Mouse (Mus musculus) cerebellum, postnatal 10 days (tissue): ENCODE measurements around the gene Grik4.

ENCODE experiments used
- DNase-seq, 2 experiments: peaks; one replicate each; pipeline ENCODE4 v3.0.0; 2021; ENCODE audit warnings: mixed read lengths in 2 of 2

The Grik4 gene

DNA sequence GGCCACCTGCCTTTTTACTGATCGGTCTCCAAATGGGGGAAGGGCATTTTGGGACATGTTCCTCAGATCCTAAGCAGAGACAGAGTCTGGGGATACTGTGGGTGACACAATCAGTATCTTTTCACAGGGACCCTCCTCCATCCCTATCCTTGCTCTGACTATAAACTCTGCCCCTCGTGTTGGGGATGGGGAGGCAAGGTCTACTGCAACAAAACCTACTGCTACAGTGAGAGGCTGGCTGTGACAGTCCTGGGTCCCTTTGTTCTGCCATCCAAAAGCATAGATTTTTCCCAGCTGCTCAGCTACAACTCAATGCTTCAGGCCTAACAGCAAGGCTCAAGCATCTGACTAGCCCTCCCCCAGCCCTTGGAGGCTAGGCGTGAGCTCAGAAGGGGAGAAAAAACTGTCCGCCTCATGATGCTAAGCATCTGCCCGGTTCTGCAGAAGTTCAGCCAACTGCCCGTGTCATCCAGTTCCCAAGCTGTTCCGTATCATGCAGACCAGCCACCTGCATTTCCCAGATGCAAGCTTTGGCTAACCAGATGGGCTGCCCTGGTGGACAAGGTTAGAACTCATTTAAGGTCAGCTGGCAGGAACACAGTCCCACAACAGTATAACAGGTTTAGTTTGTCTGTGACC, 207.5 kb downstream of the Grik4 start:
- DNase-seq = peak; percentile 46 to 62

DNA sequence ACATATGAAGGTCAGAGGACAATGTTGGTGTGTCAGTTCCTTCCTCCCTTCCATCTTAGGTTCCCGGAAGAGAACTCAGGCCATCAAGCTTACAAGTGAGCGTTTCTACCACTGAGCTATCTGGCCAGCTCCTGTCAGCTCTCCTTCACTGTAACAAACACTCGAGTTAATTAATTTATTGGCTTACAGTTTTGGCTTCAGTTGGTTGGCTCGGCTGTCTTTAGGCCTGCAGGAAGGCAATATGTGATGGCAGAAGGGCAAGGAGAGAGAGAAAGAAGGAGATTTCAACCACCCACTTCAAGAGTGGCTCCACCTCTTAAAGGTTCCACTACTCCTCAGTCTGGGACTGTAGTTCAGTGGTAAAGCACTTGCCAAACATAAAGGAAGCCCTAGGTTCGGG, 209.2 kb downstream of the Grik4 start:
- peak; percentile 72 to 76 for DNase-seq

DNA sequence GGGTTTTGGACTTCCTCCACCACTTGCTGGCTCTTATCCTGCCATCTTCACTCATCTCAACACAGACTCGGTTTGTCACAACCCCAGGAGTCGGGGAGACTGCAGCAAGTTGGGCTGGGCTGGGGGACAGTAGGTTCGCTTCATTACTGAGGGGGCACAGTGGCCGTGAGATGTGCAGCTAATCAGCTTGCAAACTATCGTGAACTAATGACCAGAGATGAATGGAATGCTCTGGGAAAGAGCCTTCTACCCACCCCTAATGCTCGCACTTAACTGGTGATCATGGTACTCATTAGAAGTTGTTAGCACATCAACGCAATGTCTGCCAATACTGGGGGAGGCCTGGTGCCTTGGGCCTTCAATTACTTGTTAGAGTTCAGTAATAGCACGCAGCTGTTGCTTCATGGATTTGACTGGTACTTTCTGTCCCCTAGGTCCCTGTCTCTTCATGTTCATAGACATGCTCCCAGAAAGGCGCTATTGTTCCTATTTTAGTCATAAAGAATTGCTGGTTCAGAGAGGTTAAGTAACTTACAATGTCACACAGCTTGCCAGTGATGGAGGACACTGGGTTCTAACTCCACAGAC, 211.5 kb downstream of the Grik4 start:
- peak in 1 of 2 experiments; percentile 30 for DNase-seq

DNA sequence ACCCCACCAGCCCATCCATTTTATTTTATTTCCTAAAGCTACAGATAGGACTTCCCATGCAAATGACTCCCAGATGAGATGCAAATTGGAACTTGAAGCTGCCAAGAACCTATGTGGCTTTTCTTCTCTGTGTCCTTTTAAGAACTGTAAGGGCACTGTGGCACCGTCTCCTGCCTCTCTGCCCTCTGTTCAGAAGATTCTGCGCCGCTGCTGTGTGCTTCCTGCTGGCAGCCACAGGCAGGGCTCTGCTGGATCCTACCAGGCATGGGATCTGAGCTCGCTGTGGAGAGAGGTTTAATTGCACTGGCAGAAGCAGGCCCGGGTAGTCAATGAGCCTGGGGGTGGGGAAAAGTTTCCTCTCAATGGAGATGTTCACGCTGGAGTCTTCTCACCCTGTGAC, 215.8 kb downstream of the Grik4 start:
- no peak for DNase-seq

DNA sequence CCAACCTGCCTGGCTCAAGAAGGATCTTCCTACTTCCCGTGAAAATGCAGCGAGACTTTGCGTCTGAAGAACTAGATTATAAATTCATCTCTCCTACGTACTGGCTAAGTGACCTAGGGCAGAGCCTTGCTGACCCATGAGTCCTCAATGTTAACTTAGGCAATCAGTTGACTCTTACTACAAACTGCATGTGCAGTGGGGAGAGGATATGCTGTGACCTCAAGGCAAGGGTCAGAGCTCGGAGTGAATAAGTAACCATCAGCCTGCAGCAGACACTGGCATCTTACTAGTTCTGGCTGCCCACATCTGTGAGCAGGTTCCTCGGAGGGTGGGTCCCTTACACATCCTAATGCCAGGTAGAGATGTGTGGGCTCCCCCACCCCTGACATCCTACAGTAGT, 216.6 kb downstream of the Grik4 start:
- no peak for DNase-seq

DNA sequence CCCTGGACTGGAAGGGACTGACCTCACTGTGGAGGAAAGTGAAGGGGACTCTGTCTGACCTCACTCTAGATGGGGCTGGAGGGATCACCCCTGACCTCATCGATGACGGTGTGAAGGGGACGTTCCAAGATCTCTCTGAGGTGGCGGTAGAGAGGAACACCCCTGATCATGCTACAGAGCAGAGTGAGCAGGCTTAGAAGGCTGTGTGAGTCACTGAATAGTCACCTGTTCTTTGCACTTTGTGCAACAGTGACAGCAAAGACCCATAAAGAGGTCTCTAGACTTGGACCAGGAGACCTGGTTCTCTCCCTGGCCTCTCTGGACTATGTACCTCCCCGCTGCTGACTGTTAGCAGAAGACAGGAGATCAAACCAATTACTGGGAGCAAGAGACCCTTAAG, 217.1 kb downstream of the Grik4 start:
- DNase-seq = no peak

DNA sequence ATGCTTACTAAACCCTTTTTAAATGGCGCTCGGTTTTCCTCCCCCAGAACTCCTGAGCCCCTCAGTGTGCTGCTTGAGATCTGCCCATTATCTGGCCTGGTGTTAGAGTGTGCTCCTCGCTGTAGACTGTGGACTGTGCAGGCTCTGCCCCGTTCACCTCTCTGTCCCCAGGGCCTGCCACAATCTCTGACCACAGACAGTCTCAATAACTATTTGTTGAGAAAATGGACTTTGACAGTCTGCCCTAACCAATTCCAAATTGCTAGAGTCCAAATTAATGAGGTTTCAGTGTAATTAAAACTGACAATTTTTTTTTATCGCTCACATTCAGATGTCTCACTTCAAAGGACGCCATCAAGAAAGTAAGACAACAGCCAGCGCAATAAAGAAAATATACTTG, 220.2 kb downstream of the Grik4 start:
- DNase-seq = no peak

DNA sequence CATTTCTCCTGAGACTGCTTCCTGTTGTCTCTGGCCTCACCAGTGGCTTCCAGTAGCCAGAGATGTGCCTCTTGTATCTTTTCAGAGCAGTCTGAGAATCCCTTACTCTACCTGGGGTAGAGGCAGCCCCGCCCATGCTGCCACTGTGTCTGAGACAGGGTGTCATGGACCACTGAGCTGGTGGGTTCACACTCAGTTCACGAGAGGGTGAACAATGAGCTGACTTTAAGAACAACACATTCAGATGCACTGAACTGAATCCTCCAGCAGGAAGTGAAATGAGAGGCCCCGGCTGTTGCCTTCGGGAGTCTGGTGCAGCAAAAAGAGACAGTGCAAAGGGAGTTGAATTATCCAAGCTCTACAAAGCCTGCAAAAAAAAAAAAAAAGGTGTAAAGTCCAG, 221.8 kb downstream of the Grik4 start:
- no peak for DNase-seq

DNA sequence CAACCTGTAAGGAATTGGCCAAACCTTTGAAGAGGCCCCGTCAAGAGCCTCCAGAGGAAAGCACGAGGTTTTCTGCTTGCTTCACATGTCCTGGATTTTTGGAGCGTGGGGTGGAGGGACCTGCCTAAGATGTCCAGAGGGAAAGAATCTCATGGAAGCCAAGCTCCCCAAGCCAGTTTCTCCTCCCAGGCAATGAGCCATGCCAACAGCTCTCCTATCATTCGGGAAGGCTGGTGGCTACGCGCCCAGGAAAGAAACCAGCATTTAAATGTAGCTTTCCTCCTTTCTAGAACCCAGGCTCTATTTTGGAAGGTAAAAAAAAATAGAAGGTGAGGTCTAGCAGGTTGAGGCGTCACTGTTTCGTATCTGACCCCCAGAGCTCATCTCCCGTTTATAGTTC, 222.6 kb downstream of the Grik4 start:
- peak; percentile 51 to 57 for DNase-seq

DNA sequence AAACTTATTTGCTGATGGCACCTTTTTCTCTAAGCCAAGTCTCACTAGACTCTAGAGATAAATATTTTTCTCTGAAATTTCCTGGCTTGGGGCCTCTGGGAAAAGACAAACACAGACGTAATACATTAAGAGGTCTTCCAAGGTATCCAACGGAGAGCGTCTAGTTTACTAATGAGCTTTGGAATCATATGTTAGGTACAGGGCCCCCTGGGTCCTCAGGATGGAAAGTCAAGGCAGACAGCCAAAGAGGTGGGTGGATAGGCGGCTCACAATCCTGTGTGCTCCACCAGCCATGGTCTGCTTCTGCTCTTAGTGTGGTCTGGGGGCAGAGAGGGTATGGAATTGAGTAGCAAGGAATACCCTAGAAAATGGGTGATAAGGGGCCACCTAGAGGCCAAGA, 223.1 kb downstream of the Grik4 start:
- peak; percentile 53 to 54 for DNase-seq

DNA sequence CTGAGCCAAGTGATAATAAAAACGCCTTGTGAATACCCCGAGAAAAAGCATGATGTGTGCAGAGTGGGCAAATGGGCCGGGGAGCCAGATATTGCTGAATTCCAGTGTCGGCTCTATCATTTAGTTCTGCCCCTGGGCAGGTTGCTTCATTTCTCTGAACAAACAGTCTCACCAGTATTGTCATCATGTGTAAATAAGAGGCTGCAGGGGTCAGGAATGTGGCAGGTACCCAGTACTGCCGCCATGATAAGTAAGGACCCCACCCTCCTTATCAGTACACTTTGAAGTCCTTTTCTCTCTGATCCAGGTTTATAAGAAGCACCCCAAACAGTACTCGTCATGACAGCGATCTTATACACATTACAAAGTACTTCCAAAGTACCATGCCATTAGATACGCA, 230.4 kb downstream of the Grik4 start:
- DNase-seq = no peak

DNA sequence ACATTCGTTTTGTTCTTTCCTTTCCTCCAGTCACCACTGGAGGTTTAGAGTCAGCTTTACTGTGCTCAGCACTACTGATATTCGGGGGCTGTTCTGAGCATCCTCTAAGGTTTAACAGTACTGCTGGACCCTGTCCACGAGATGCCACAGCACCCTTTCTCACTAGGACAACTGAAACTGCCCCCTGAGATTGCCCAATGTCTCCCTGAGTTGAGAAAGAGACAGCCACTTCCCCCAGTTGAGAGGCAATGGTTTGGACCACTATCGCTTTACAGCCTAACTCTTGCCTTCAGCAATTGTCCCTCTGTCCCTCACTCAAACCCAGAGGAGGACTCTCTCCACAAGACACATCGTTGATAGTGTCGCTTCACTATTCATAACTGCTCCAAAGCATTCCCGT, 238.4 kb downstream of the Grik4 start:
- DNase-seq = no peak

DNA sequence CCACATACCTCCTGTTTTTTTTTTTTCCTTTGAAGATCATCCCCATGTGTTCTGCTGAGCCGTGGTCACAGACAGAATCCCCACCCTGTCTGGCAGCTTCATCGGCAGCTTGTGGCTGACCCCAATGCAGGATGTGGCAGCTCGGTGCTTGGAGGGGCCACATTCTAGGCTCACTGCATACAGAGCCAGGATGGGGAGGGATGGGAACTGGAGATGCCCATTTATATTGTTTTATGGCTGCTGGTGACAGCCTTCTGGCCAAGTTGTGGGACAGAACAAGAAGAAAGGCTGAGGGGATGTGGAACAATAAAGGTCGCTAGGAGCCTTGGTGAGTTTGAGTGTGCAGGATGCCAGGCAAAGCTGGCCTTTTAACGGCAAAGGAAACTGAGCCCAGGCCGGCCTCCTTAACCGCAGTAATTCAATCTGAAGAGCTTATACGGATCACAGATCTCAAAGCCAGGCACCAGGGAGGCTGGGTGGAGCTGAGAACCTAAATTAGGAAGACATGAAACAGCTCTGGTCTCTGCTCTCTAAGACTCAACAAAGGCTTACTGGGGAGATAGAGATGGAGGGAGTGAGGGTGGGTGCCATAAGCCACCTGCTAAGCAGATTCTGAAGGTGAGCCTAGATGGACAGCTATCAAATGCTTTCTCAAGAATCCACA, 241.0 kb downstream of the Grik4 start:
- DNase-seq = no peak

DNA sequence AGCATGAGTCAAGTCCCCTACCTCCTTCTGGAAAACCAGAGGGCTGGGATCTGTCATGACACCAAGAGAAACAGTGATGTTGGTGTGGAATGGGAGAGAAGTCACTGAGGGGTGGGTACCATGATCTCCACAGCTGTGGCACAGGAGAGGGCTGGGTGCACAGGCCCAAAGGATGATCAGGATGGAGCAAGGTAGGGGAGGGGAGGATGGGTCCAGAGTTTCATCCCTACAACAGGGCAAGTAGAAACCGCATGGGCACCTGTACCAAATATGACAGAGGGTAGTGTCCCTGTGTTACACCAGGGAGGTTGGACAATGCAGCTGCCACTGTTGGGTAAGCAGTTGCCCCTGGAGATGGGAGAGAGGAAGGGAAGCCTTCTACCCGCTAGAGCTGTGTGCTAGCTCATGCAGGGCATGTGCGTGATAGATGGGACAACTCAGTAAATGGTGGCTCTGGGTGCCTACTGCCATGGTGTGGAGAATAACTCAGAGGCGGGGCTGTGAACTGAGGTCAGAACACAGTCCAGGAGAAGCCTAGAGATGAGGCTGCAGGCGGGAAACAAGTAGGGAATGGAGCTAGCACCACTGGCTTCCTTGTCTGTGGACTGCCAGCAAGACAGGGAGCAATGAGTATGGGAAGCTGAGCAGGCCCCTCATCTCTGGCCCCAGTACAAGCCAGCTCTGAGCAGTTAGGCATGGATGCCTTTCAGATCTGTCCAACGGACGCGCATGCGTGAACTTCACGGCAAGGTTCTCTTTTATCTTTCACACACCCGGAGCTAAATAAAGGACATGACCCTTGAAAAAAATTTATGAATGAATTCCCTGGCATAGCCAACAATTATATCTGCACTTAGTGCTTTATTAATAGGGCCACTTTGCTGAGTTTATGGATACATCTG, 241.8 kb downstream of the Grik4 start:
- DNase-seq = peak; percentile 29 to 38

DNA sequence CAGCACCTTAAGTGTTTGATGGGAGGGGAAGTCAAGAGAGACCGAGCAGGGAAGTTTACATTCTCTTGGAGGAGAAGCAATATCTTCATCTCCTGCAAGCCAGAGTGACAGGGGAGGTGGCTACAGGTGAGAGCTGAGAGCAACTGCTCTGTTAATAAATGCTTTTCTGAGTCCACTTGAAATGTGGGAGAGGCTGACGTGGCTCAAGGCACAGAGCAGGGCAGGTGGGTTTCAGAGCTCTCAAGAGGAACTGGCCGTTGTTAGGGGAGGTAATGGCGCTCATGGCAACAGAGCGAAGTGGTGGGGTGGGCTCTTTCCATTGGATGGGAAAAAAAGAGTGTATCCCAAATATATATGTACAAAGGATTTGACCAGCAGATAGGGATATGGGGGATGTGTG, 242.6 kb downstream of the Grik4 start:
- no peak for DNase-seq

DNA sequence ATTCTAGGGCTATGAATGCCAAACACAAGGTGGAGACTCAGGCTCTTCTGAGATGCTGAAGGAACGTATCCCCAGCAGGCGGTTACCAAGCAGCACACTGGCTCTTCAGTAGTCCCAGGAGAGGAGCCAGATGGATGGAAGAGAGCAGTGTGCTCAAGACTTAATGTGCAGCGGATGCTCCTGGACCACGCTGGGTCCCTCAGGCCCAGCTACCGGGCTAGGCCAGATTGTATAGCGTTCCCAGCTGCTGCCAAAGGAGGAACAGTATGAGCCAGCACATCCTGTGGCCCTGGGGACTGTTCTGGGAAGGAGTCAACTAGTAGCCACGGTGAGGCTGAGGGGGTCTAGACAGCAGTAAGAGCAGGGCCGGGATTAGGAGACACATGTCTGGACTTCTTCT, 251.3 kb downstream of the Grik4 start:
- DNase-seq = peak; percentile 29 to 55

DNA sequence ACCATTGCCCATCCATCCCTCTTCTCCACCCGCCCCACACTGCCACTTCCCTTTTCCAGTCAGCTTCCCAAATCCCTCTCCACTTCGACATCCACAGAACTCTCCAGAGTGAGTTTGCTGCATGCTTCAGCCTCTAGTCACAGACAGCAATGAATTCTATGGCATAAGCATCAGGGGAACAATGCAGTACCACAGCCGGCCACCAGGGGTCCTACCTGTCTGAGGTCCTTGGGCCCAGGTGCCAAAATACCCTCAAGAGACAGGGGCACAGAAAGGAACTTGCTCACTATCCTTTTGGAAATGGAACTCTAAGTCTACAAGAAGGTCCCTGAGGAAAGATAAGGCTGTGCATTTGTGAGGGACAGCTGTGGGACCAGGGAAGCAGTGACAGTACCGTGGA, 256.1 kb downstream of the Grik4 start:
- peak; percentile 85 to 90 for DNase-seq

DNA sequence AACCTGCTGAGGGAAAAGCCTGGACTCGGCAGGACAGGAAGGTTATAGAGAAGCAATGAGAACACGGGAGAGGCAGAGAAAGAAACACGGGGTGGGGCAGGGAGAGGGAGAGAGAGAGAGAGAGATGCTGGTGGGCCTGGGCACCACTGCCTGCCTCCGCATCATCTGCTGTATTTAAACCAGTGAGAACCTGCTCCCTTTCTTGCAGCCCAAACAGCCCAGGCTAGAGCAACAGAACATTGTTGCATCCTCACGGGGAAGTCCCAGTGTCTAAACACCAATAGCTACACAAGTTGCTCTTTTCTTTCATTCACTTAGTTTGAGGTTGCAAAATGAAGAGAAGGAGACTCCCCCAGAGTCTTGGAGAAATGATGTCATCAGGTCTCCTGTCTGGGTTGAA, 258.2 kb downstream of the Grik4 start:
- DNase-seq = no peak

DNA sequence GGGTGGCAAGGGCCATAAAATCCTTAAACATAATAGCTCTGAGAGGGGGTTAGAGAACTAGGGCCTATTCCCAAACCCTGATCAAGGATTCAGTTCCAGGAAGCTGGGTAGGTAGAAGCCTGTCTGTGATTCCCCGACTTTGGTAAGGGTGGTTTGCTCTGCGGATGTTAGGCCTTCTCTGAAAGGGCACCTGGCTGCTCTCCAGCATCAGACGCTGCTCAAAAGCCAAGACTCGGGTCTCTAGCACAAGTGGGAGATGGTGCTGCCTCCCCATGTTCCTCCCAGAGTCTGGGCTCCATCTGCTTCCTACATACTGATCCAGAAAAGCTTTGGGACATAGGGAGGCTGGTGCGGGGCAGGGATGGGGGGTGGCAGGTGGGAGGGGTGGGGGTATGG, 270.3 kb downstream of the Grik4 start:
- peak; percentile 47 to 51 for DNase-seq

DNA sequence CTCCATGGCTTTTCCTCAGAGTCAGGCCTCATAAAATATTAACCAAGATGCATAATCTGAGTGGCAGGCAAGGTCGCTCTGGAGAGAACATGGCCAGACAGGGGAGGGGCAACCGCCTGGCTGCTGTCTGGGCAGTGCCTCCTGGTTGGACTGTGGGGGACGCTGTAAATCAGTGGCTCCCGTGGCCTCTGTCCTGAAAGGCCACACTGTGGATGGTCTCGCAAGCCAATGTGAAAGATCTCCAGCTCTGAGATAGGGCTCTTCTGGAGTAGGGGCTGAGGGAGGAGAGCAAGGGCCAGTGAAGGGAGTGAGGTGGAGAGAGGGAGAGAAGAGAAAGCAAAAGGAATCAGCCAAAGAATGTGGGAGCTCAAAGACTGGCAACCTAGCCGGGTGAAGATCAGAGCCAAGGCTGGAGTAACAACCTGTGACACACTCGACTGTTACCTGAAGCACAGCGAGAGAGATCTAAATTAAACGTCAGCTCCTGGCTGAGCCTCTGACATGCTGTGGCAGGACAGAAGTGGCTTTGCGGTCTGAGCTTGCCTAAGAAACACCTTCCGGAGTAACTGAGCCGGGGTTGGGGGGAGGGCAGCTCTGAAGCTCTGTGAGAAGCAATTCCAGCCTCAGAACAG, 270.8 kb downstream of the Grik4 start:
- DNase-seq = peak in 1 of 2 experiments; percentile 24

DNA sequence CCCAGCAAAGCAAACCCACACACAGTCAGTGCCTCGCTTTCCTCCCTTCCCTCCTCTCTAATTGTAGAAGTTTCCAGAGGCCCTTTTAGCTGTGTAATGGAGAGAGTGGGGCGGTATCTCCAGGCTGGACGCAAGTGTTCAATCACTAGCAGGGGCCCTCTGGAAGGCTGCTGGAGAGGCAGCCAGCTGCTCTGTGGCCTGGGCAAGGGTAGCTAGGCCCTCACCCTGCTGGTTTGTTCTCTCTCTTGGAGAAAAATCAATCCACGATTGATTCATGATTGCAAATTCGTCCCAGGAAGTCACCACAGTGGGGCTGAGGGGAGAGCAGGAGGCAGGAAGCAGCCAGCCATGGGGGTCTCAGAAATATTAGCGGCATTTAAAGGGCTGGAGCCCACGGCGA, 271.3 kb downstream of the Grik4 start:
- DNase-seq = no peak

DNA sequence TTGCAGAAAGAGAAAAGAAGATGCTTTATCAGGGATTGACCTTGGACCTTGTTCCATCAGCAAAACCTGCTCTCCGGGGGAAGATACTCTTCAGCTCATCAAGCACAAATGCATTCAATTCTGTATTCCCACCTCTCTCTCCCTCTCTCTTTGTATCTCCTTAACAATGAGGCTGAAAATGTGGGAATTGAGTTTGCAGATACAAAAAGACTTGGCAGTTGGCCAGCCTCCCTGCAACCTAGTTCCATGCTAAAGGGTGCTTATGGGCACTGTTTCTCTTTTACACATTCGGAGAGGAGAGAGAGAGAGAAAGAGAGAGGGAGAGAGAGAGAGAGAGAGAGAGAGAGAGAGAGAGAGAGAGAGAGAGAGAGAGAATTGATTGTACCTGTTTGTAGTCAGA, 273.7 kb downstream of the Grik4 start:
- DNase-seq = peak; percentile 34 to 50

DNA sequence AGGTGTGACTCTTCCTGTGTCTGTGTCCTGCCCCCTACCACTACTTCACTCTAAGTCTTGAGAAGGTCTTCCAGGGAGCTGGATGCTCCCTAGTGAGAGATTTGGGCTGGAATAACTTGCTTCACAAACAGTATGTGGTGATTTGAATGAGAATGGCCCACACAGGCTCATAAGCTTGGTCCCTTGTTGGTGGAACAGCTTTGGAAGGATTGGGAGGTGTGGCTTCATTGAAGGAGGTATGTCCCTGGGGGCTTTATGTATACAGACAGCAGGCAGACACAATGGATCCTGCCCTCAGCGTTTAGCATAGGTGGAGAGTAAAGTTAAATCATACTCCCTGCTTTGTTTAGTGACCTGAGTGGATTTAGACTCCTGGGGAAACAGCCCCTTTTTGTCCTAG, 282.8 kb downstream of the Grik4 start:
- no peak for DNase-seq
